Mouse (Mus musculus) limb, embryonic 10.5 days (tissue): Measurements from ENCODE around the gene Shisa9. TPM values are rescaled to one million over a fixed set of nuclear protein-coding genes. Genes with fewer than 3 reads are reported as not detected.

ENCODE experiments used
- DNase-seq: peaks from one replicate; pipeline ENCODE4 v3.0.0-alpha.2; 2017; ENCODE audit warnings: low spot score
- H3K27ac ChIP-seq: fragments of 300-500 bp; sonication (generic); 2 replicates; pipeline ENCODE4 v1.5.1; 2016; ENCODE audit warnings: mild to moderate bottlenecking
- H3K27me3 ChIP-seq: fragments of 300-500 bp; sonication (generic); 2 replicates; pipeline ENCODE4 v1.6.1; 2016; ENCODE audit warnings: low read depth, mild to moderate bottlenecking; ENCODE audit not compliant: poor library complexity, severe bottlenecking
- H3K36me3 ChIP-seq: fragments of 300-500 bp; sonication (generic); 2 replicates; pipeline ENCODE4 v1.6.1; 2016; ENCODE audit warnings: mild to moderate bottlenecking, moderate library complexity
- H3K4me1 ChIP-seq: fragments of 300-500 bp; sonication (generic); 2 replicates; pipeline ENCODE4 v1.6.1; 2016
- H3K4me3 ChIP-seq: fragments of 300-500 bp; sonication (generic); 2 replicates; pipeline ENCODE4 v1.5.1; 2016; ENCODE audit warnings: mild to moderate bottlenecking, moderate library complexity
- H3K9me3 ChIP-seq: fragments of 300-500 bp; sonication (generic); replicated peaks from 2 replicates; pipeline ENCODE4 v1.6.1; 2016; ENCODE audit warnings: mild to moderate bottlenecking
- WGBS: fragments of 180-500 bp; shearing (Covaris S2); methylation state at CpG from one replicate; pipeline ENCODE4 v1.1.7; 2016; 5-methylcytosine and 5-hydroxymethylcytosine counted together
- polyA plus RNA-seq: library from polyadenylated mRNA; unstranded; fragments of >200 nt; fragmentation: Nextera tagmentation; extraction: Ambion mirVana; gene quantifications from 2 replicates; pipeline ENCODE4 v1.2.1, GENCODE M21; 2016

Shisa9 gene
- polyA plus RNA-seq, 1 experiment from 2014 or later: 0.05 TPM

- 86% methylated on average over 3 of the region's 3 CpGs for WGBS
Measured at GRCm38 (mm10) chr16:12307318-12307965, 323.5 kb downstream of the Shisa9 start.

GRCm38 (mm10) chr16:12309826-12310225 lies 325.9 kb downstream of the Shisa9 start:
- peaks cover 8% of the 10 kb centered on the region for H3K4me1 ChIP-seq
- no peak overlapping the region for H3K27ac ChIP-seq
- no peak for DNase-seq
- H3K4me3 ChIP-seq: no peak overlapping the region
- no peaks in the 10 kb centered on the region for H3K27me3 ChIP-seq
- H3K9me3 ChIP-seq: no peaks in the 10 kb centered on the region
- H3K36me3 ChIP-seq: no peaks in the 10 kb centered on the region

More at GRCm38 (mm10) chr16:12307318-12307965, 323.5 kb downstream of the Shisa9 start:
- no peaks in the 10 kb centered on the region for H3K9me3 ChIP-seq
- H3K4me3 ChIP-seq: no peak overlapping the region
- H3K27me3 ChIP-seq: no peaks in the 10 kb centered on the region
- H3K4me1 ChIP-seq: peaks cover 4% of the 10 kb centered on the region
- no peaks in the 10 kb centered on the region for H3K36me3 ChIP-seq
- no peak overlapping the region for H3K27ac ChIP-seq
- no peak for DNase-seq

GRCm38 (mm10) chr16:12315627-12316026 lies 331.7 kb downstream of the Shisa9 start:
- DNase-seq: no peak
- Histone ChIP-seq H3K4me1 (peaks cover 8% of the 10 kb centered on the region), H3K27ac (no peak overlapping the region), H3K4me3 (no peak overlapping the region), H3K36me3 (no peaks in the 10 kb centered on the region), H3K9me3 (no peaks in the 10 kb centered on the region), H3K27me3 (no peaks in the 10 kb centered on the region)

Other genes with a start within 250 kb of the Shisa9 start
- gene Cpped1, start 74.7 kb upstream of the Shisa9 start, polyA plus RNA-seq: 12.2 and 13.9 TPM in 2 replicates